Mouse (Mus musculus): Measurements from ENCODE around the gene Lypd6b.

GRCm38 (mm10) chr2:49851977-49852376, 64.5 kb downstream of the Lypd6b start:
- TF ChIP-seq CTCF (IDR thresholded peaks at IDR 0.05; ENCODE audit: low read depth, low read length) (no peak), GATA1 (IDR thresholded peaks at IDR 0.05; ENCODE audit: borderline replicate concordance, low read length) (no peak), POLR2AphosphoS5 (IDR thresholded peaks at IDR 0.05; ENCODE audit: insufficient replicate concordance, low read depth, low read length) (no peak)

All from G1E (cell line).